Mouse (Mus musculus) heart, embryonic 15.5 days (tissue): Measurements from ENCODE around the gene Pfdn2. TPM values are rescaled to one million over a fixed set of nuclear protein-coding genes. Genes with fewer than 3 reads are reported as not detected.

Experiments
- ATAC-seq: fragments of 200-750 bp; cut with Nextera tagmentation; replicated peaks from 2 replicates; pipeline ENCODE4 v1.8.0; 2017; ENCODE audit warnings: low read depth, moderate TSS enrichment; ENCODE audit not compliant: insufficient number of reproducible peaks, insufficient read depth, low FRiP score
- H3K27ac ChIP-seq: fragments of 300-500 bp; sonication (generic); 2 replicates; pipeline ENCODE4 v1.5.1; 2015; ENCODE audit warnings: mild to moderate bottlenecking, inconsistent platforms
- H3K27me3 ChIP-seq: fragments of 300-500 bp; sonication (generic); 2 replicates; pipeline ENCODE4 v1.6.1; 2015; ENCODE audit warnings: inconsistent platforms
- H3K36me3 ChIP-seq: fragments of 300-500 bp; sonication (generic); 2 replicates; pipeline ENCODE4 v1.6.1; 2015; ENCODE audit warnings: mild to moderate bottlenecking, inconsistent platforms
- H3K4me1 ChIP-seq: fragments of 300-500 bp; sonication (generic); replicated peaks from 2 replicates; pipeline ENCODE4 v1.6.1; 2015; ENCODE audit warnings: inconsistent platforms
- H3K4me2 ChIP-seq: fragments of 300-500 bp; sonication (generic); 2 replicates; pipeline ENCODE4 v1.6.1; 2015; ENCODE audit warnings: inconsistent platforms, mild to moderate bottlenecking, moderate library complexity
- H3K4me3 ChIP-seq: fragments of 300-500 bp; sonication (generic); 2 replicates; pipeline ENCODE4 v1.5.1; 2015; ENCODE audit warnings: mild to moderate bottlenecking, inconsistent platforms
- H3K9ac ChIP-seq: fragments of 300-500 bp; sonication (generic); 2 replicates; pipeline ENCODE4 v1.6.1; 2015; ENCODE audit warnings: mild to moderate bottlenecking, inconsistent platforms
- H3K9me3 ChIP-seq: fragments of 300-500 bp; sonication (generic); replicated peaks from 2 replicates; pipeline ENCODE4 v1.6.1; 2016; ENCODE audit warnings: inconsistent platforms
- WGBS: fragments of 180-500 bp; shearing (Covaris S2); methylation state at CpG from one replicate; pipeline ENCODE4 v1.1.7; 2015; ENCODE audit warnings: mixed read lengths; 5-methylcytosine and 5-hydroxymethylcytosine counted together
- polyA plus RNA-seq: library from polyadenylated mRNA; unstranded; fragments of >200 nt; fragmentation: Nextera tagmentation; extraction: Ambion mirVana; gene quantifications from 2 replicates; pipeline ENCODE4 v1.2.1, GENCODE M21; 2015

Gene Pfdn2
- polyA plus RNA-seq, 1 experiment from 2014 or later = 91.0 TPM

DNA sequence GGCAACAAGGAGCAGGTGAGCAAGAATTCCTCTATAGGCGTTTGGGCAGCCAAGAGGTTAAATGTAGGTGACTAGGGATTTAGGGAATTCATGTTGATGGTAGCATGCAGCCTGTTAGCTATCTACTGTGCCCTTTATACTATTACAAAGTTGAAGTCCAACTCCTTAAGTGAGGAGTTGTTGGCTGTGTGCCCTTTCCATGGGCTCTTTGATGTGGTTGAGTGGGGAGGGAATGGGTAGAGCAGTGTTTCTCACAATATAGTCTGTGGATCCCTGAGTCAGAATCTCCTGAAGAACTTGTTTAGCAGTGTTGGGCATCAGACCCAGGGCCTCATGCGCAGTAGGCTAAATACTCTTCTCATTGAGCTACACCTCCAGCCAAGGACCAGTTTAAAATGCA lies 11.3 kb downstream of the Pfdn2 start:
- Histone ChIP-seq H3K27me3 (no peaks in the 10 kb centered on the region), H3K27ac (no peak overlapping the region), H3K4me2 (no peak overlapping the region), H3K9me3 (no peaks in the 10 kb centered on the region), H3K4me1 (peaks cover 13% of the 10 kb centered on the region), H3K4me3 (no peak overlapping the region), H3K36me3 (peaks cover 28% of the 10 kb centered on the region), H3K9ac (no peak overlapping the region)
- no peak for ATAC-seq
- 89% methylated on average over 2 of the region's 2 CpGs for WGBS

- H3K9ac ChIP-seq = no peak overlapping the region
- 75% methylated on average over 4 of the region's 4 CpGs for WGBS
- no peaks in the 10 kb centered on the region for H3K9me3 ChIP-seq
- H3K4me2 ChIP-seq = no peak overlapping the region
- H3K4me3 ChIP-seq = no peak overlapping the region
- peaks cover 28% of the 10 kb centered on the region for H3K36me3 ChIP-seq
- no peak for ATAC-seq
- H3K27me3 ChIP-seq = no peaks in the 10 kb centered on the region
- H3K27ac ChIP-seq = no peak overlapping the region
- peaks cover 10% of the 10 kb centered on the region for H3K4me1 ChIP-seq
Measured at GRCm38 (mm10) chr1:171358421-171358820, 13.0 kb downstream of the Pfdn2 start.

- ATAC-seq = peak; percentile 37
- H3K4me2 ChIP-seq = peak overlapping the region; percentile 64
- peak overlapping the region; percentile 47 for H3K4me3 ChIP-seq
- peaks cover 28% of the 10 kb centered on the region for H3K36me3 ChIP-seq
- no peaks in the 10 kb centered on the region for H3K9me3 ChIP-seq
- peaks cover 10% of the 10 kb centered on the region for H3K4me1 ChIP-seq
- 17% methylated on average over 26 of the region's 26 CpGs for WGBS
- no peaks in the 10 kb centered on the region for H3K27me3 ChIP-seq
- H3K9ac ChIP-seq = peak overlapping the region; percentile 45
- H3K27ac ChIP-seq = no peak overlapping the region
Measured at GRCm38 (mm10) chr1:171360253-171360652, 14.8 kb downstream of the Pfdn2 start.

- Histone ChIP-seq H3K4me2 (peak within 1 kb of the TSS; percentile 64), H3K36me3 (peaks cover 28% of the 10 kb centered on the region), H3K27ac (no peak within 1 kb of the TSS), H3K9ac (peak within 1 kb of the TSS; percentile 45), H3K4me3 (peak within 1 kb of the TSS; percentile 47), H3K4me1 (peaks cover 10% of the 10 kb centered on the region), H3K9me3 (no peaks in the 10 kb centered on the region), H3K27me3 (no peaks in the 10 kb centered on the region)
- ATAC-seq = peak; percentile 87
- WGBS = 1% methylated on average over 21 of the region's 21 CpGs
Measured at GRCm38 (mm10) chr1:171360656-171361055, 15.2 kb downstream of the Pfdn2 start, which contains the start of gene Klhdc9. Gene Klhdc9, minus strand, starts transcription at chr1:171360798.

DNA sequence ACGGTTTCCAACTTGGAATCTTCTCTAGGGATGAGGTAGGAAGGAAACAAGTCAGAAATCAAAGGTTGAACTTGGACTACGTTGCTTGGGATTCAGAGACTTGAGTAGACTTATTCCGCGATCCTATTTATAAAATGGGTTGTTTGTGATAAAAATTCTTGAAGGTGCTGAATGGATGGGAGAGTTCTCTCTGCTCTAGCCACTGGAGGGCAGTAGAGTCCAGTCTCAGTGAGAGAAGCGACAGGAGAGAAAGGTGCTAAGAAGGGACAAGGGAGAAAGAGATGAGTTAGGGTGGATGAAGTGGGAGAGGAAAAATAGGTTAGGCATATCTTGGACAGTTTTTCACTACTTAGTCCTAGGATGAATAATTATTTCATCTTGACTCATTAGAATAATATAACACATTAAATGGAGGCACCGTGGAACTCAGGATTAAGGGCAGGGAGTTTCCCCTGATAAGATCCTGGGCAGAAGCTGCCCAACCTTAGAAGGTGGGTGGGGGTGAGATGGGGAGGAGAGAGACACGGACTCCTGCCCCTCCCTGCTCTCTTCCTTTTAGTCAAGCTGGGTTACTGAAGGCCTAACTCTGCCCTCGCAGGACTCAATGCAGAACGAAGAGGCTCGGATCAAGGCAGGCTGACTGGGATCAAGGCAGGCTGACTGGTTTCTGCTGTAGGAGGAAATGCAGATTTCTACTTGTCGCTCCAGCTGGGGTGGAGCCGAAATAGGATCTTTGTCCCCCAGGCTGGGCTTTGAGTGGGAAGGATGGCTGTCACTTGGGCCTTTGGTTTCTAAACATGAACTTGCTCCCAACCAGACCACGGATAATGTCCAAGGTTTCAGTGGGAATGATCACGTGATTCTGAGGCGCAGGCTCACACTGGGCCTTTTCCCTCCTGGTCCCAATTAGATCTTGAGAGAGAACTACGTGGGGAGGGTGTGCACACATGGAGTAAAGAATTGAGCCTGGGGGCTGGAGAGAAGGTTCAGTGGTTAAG lies 15.9 kb downstream of the Pfdn2 start:
- Histone ChIP-seq H3K27me3 (no peaks in the 10 kb centered on the region), H3K9ac (peak overlapping the region; percentile 45), H3K27ac (no peak overlapping the region), H3K9me3 (no peaks in the 10 kb centered on the region), H3K4me2 (peak overlapping the region; percentile 64), H3K4me1 (peaks cover 10% of the 10 kb centered on the region), H3K4me3 (peak overlapping the region; percentile 47), H3K36me3 (peaks cover 28% of the 10 kb centered on the region)
- WGBS = 28% methylated on average over 16 of the region's 16 CpGs
- ATAC-seq = peak; percentile 47; the same call in 1 of the 2 replicates

GRCm38 (mm10) chr1:171365934-171366333 lies 20.5 kb downstream of the Pfdn2 start:
- no peak overlapping the region for H3K4me2 ChIP-seq
- no peaks in the 10 kb centered on the region for H3K9me3 ChIP-seq
- H3K4me3 ChIP-seq = no peak overlapping the region
- H3K27me3 ChIP-seq = peaks cover 8% of the 10 kb centered on the region
- ATAC-seq = no peak
- H3K9ac ChIP-seq = no peak overlapping the region
- H3K4me1 ChIP-seq = peaks cover 5% of the 10 kb centered on the region; the same call in 1 of the 2 replicates
- H3K36me3 ChIP-seq = no peaks in the 10 kb centered on the region
- 68% methylated on average over 7 of the region's 7 CpGs for WGBS
- no peak overlapping the region for H3K27ac ChIP-seq

DNA sequence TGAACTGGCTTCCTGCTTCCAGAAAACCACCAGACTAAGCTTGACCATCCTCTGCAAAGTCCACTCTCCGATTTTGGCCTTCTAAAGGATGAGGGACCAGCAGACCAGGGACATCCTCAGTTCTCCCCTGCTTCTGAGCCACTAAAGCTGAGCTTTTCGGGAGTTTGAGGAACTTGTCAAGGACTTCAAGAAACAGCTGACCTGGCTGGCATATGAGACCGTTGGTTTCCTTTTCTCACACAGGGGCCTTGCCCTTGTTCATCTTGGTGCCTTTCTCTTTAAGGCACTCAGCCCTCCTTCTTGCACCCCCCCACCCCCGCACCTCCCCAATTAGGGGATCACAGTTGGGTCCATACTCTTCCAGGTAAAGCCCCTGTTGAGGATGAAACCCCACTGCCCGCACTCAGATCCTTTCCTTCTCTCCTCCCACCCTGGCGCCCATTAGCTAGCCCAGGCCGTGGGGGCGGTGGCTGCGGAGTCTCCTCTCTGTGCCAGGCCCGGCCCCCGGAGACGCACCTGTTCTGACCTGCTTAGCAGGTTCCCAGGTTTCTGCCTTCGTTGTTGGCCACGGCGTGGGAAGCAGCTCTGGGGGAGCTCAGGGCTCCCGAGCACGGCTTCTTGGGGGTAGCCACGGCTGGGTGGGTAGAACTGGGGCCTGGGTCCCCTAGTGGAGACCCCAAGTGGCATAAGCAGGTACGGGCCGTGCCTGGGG lies 24.5 kb downstream of the Pfdn2 start, which contains the start of gene Nectin4:
Gene Nectin4 (plus strand): TSS at position 255 of the 712 bp plus-strand sequence.
- H3K27ac ChIP-seq = no peak within 1 kb of the TSS
- peaks cover 12% of the 10 kb centered on the region for H3K27me3 ChIP-seq
- ATAC-seq = no peak; the same call in 1 of the 2 replicates
- no peaks in the 10 kb centered on the region for H3K4me1 ChIP-seq
- H3K36me3 ChIP-seq = no peaks in the 10 kb centered on the region
- no peaks in the 10 kb centered on the region for H3K9me3 ChIP-seq
- WGBS = 39% methylated on average over 20 of the region's 20 CpGs
- H3K9ac ChIP-seq = peak within 1 kb of the TSS; percentile 0; the same call in 1 of the 2 replicates
- H3K4me2 ChIP-seq = peak within 1 kb of the TSS; percentile 0; the same call in 1 of the 2 replicates
- no peak within 1 kb of the TSS for H3K4me3 ChIP-seq

GRCm38 (mm10) chr1:171372880-171373279 lies 27.4 kb downstream of the Pfdn2 start:
- no peak overlapping the region for H3K4me2 ChIP-seq
- 0 out of 2 replicates have a peak, but pooled peaks cover 5% of the 10 kb centered on the region for H3K4me1 ChIP-seq
- no peaks in the 10 kb centered on the region for H3K36me3 ChIP-seq
- WGBS = 70% methylated on average over 3 of the region's 3 CpGs
- peaks cover 12% of the 10 kb centered on the region for H3K27me3 ChIP-seq
- H3K9me3 ChIP-seq = no peaks in the 10 kb centered on the region
- no peak overlapping the region for H3K9ac ChIP-seq
- ATAC-seq = no peak
- no peak overlapping the region for H3K4me3 ChIP-seq
- no peak overlapping the region for H3K27ac ChIP-seq

- Histone ChIP-seq H3K27me3 (peaks cover 12% of the 10 kb centered on the region), H3K4me1 (0 out of 2 replicates have a peak, but pooled peaks cover 5% of the 10 kb centered on the region), H3K9me3 (no peaks in the 10 kb centered on the region), H3K27ac (no peak overlapping the region), H3K4me3 (no peak overlapping the region), H3K4me2 (no peak overlapping the region), H3K36me3 (no peaks in the 10 kb centered on the region), H3K9ac (no peak overlapping the region)
- ATAC-seq = no peak
- WGBS = 4% methylated on average over 2 of the region's 4 CpGs
Measured at GRCm38 (mm10) chr1:171373946-171374345, 28.5 kb downstream of the Pfdn2 start.

- Histone ChIP-seq H3K9me3 (no peaks in the 10 kb centered on the region), H3K27ac (no peak overlapping the region), H3K4me3 (no peak overlapping the region), H3K9ac (no peak overlapping the region), H3K4me2 (no peak overlapping the region), H3K36me3 (no peaks in the 10 kb centered on the region), H3K27me3 (peaks cover 13% of the 10 kb centered on the region), H3K4me1 (peaks cover 11% of the 10 kb centered on the region; the same call in 1 of the 2 replicates)
- 43% methylated on average over 9 of the region's 9 CpGs for WGBS
- ATAC-seq = no peak; the same call in 1 of the 2 replicates
Measured at GRCm38 (mm10) chr1:171375646-171376097, 30.2 kb downstream of the Pfdn2 start.

GRCm38 (mm10) chr1:171378298-171378697 lies 32.8 kb downstream of the Pfdn2 start:
- peaks cover 11% of the 10 kb centered on the region; the same call in 1 of the 2 replicates for H3K4me1 ChIP-seq
- no peak overlapping the region for H3K27ac ChIP-seq
- no peaks in the 10 kb centered on the region for H3K36me3 ChIP-seq
- no peak overlapping the region for H3K4me3 ChIP-seq
- no peak overlapping the region for H3K4me2 ChIP-seq
- no peak for ATAC-seq
- WGBS = 66% methylated on average over 6 of the region's 6 CpGs
- no peak overlapping the region for H3K9ac ChIP-seq
- H3K27me3 ChIP-seq = peaks cover 19% of the 10 kb centered on the region
- H3K9me3 ChIP-seq = no peaks in the 10 kb centered on the region
